Mouse (Mus musculus): ENCODE results near the gene Csn2. TPM values are rescaled to one million over a fixed set of nuclear protein-coding genes. Genes with fewer than 3 reads are reported as not detected.
A peak's percentile ranks its signal among the peaks of the same experiment; 100 is the strongest.

Csn2 gene
- polyA plus RNA-seq (2014; fragmentation: Nextera tagmentation; extraction: Ambion mirVana): not detected in 2 replicates

DNA sequence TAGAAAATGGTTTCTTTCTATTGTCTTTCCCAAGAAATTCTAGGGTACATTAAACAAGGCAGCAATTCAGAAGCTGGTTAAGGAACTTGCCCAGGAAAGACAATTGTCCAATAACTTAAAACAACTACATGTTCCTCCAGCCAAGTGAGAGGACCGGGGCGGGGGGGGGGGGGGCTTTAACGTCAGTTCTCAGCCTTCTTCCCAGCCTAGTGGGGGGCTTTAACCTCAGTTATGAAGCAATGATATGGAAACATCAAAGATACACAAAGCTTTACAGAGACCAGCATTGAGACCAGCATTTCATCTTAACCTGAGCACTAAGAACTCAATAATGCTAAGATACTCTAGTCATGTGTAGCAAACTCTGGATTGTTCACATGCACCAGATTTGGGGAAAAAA, at the start of gene Csn2:
Gene Csn2 (minus strand): TSS at position 101 of the 400 bp plus-strand sequence.
- no peak for ATAC-seq

DNA sequence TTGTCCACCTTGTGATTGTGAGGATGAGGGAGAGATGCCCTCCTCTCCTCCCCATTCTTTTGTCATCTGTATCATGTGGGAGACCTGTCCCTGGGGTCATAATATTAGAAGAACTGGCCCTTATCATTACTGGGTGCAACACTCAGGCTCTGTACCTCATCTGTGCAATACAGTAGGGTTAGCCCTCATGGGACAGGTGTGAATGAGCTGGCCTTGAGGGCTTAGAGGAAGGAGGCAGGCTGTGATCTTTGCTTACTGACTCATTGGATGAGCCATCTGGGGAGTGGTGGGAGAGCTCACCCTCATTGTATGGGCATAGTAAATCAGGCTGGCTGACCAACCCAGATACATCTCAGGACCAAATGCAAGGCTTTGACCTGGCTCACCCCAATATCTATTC, 35.4 kb upstream of the Csn2 start:
- ATAC-seq: no peak
- Histone ChIP-seq H3K4me3 (ENCODE audit: low read depth, low read length) (no peak overlapping the region), H3K4me1 (ENCODE audit: control insufficient read depth, insufficient read depth, low read length) (no peaks in the 10 kb centered on the region), H3K9ac (ENCODE audit: low read length) (no peak overlapping the region), H3K4me2 (ENCODE audit: low read length) (no peak overlapping the region), H3K36me3 (ENCODE audit: control insufficient read depth, insufficient read depth, low read length) (no peaks in the 10 kb centered on the region), H3K27me3 (replicated peaks; ENCODE audit: control insufficient read depth, insufficient read depth, low read length) (no peaks in the 10 kb centered on the region), H3K27ac (ENCODE audit: low read depth, low read length) (no peak overlapping the region), H3K9me3 (replicated peaks; ENCODE audit: control insufficient read depth, low read length) (no peaks in the 10 kb centered on the region)
- no peak for DNase-seq (ENCODE audit: low spot score)

More for the DNA sequence above, at the start of gene Csn2:
- Histone ChIP-seq H3K9me3 (replicated peaks; ENCODE audit: control insufficient read depth, low read length) (no peaks in the 10 kb centered on the region), H3K27ac (ENCODE audit: low read depth, low read length) (no peak within 1 kb of the TSS), H3K4me3 (ENCODE audit: low read depth, low read length) (no peak within 1 kb of the TSS), H3K9ac (ENCODE audit: low read length) (no peak within 1 kb of the TSS), H3K36me3 (ENCODE audit: control insufficient read depth, insufficient read depth, low read length) (no peaks in the 10 kb centered on the region), H3K4me2 (ENCODE audit: low read length) (no peak within 1 kb of the TSS), H3K27me3 (replicated peaks; ENCODE audit: control insufficient read depth, insufficient read depth, low read length) (no peaks in the 10 kb centered on the region), H3K4me1 (ENCODE audit: control insufficient read depth, insufficient read depth, low read length) (no peaks in the 10 kb centered on the region)
- DNase-seq (ENCODE audit: low spot score): no peak
- 73% methylated on average over 3 of the region's 3 CpGs for WGBS

- Histone ChIP-seq H3K9me3 (replicated peaks; ENCODE audit: control insufficient read depth, low read length) (no peaks in the 10 kb centered on the region), H3K9ac (ENCODE audit: low read length) (no peak overlapping the region), H3K4me2 (ENCODE audit: low read length) (no peak overlapping the region), H3K4me1 (ENCODE audit: control insufficient read depth, insufficient read depth, low read length) (no peaks in the 10 kb centered on the region), H3K27ac (ENCODE audit: low read depth, low read length) (no peak overlapping the region), H3K27me3 (replicated peaks; ENCODE audit: control insufficient read depth, insufficient read depth, low read length) (no peaks in the 10 kb centered on the region), H3K36me3 (ENCODE audit: control insufficient read depth, insufficient read depth, low read length) (no peaks in the 10 kb centered on the region), H3K4me3 (ENCODE audit: low read depth, low read length) (no peak overlapping the region)
- DNase-seq (ENCODE audit: low spot score) (no peak), ATAC-seq (no peak)
- 83% methylated on average over 1 of the region's 1 CpGs for WGBS
Observed at GRCm38 (mm10) chr5:87705891-87706290, 6.5 kb upstream of the Csn2 start.

GRCm38 (mm10) chr5:87665908-87666307, 33.5 kb downstream of the Csn2 start, which contains the start of gene Csn1s1:
Gene Csn1s1 (plus strand): TSS chr5:87666208.
- no peaks in the 10 kb centered on the region for H3K27me3 ChIP-seq (replicated peaks; ENCODE audit: control insufficient read depth, insufficient read depth, low read length)
- H3K4me2 ChIP-seq (ENCODE audit: low read length): no peak within 1 kb of the TSS
- H3K9me3 ChIP-seq (replicated peaks; ENCODE audit: control insufficient read depth, low read length): no peaks in the 10 kb centered on the region
- H3K36me3 ChIP-seq (ENCODE audit: control insufficient read depth, insufficient read depth, low read length): no peaks in the 10 kb centered on the region
- ATAC-seq (no peak), DNase-seq (ENCODE audit: low spot score) (no peak)
- H3K27ac ChIP-seq (ENCODE audit: low read depth, low read length): no peak within 1 kb of the TSS
- H3K4me3 ChIP-seq (ENCODE audit: low read depth, low read length): no peak within 1 kb of the TSS
- no peak within 1 kb of the TSS for H3K9ac ChIP-seq (ENCODE audit: low read length)
- no peaks in the 10 kb centered on the region for H3K4me1 ChIP-seq (ENCODE audit: control insufficient read depth, insufficient read depth, low read length)

DNA sequence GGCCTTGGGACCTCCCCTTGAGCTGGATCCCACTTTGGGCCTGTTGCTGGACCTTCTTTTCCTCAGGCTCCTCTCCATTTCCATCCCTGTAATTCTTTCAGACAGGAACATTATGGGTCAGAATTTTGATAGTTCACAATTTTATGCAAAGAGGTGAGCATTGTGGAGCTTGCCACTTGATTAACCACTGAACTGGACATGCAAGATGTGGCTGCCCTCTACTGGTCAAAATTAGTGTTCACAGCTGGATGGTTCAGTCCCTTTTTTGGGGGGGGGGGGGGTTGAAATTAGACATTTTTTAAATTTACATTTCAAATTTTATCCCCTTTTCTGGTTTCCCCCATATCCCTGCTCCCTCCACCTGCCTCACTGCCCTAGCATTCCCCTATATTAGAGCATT, 56.6 kb downstream of the Csn2 start:
- no peak overlapping the region for H3K27ac ChIP-seq (ENCODE audit: low read depth, low read length)

More for the DNA sequence above, 56.6 kb downstream of the Csn2 start:
- H3K9ac ChIP-seq (ENCODE audit: low read length): no peak overlapping the region
- no peaks in the 10 kb centered on the region for H3K9me3 ChIP-seq (replicated peaks; ENCODE audit: control insufficient read depth, low read length)
- no peaks in the 10 kb centered on the region for H3K36me3 ChIP-seq (ENCODE audit: control insufficient read depth, insufficient read depth, low read length)
- no peak overlapping the region for H3K4me2 ChIP-seq (ENCODE audit: low read length)
- H3K4me3 ChIP-seq (ENCODE audit: low read depth, low read length): no peak overlapping the region
- no peak for ATAC-seq
- no peaks in the 10 kb centered on the region for H3K27me3 ChIP-seq (replicated peaks; ENCODE audit: control insufficient read depth, insufficient read depth, low read length)
- no peaks in the 10 kb centered on the region for H3K4me1 ChIP-seq (ENCODE audit: control insufficient read depth, insufficient read depth, low read length)
- peak; percentile 3 for DNase-seq (ENCODE audit: low spot score)

Other genes starting within 250 kb of the Csn2 start
- not detected in 2 replicates for gene Ugt2a2, start 217.4 kb downstream of the Csn2 start, polyA plus RNA-seq (2014; fragmentation: Nextera tagmentation; extraction: Ambion mirVana)
- gene Gm43638, start 212.8 kb downstream of the Csn2 start, polyA plus RNA-seq (2014; fragmentation: Nextera tagmentation; extraction: Ambion mirVana): not detected in 2 replicates
- gene Ugt2a1, start 208.8 kb downstream of the Csn2 start, polyA plus RNA-seq (2014; fragmentation: Nextera tagmentation; extraction: Ambion mirVana): not detected in 2 replicates
- not detected in 2 replicates for gene Sult1b1, start 161.4 kb downstream of the Csn2 start, polyA plus RNA-seq (2014; fragmentation: Nextera tagmentation; extraction: Ambion mirVana)
- not detected in 2 replicates for gene Sult1d1, start 130.6 kb downstream of the Csn2 start, polyA plus RNA-seq (2014; fragmentation: Nextera tagmentation; extraction: Ambion mirVana)
- not detected in 2 replicates for gene Sult1e1, start 108.0 kb downstream of the Csn2 start, polyA plus RNA-seq (2014; fragmentation: Nextera tagmentation; extraction: Ambion mirVana)
- gene Csn1s1, start 33.4 kb downstream of the Csn2 start, polyA plus RNA-seq (2014; fragmentation: Nextera tagmentation; extraction: Ambion mirVana): not detected in 2 replicates
- not detected in 2 replicates for gene Csn1s2a, start 74.9 kb upstream of the Csn2 start, polyA plus RNA-seq (2014; fragmentation: Nextera tagmentation; extraction: Ambion mirVana)
- not detected in 2 replicates for gene Csn1s2b, start 108.5 kb upstream of the Csn2 start, polyA plus RNA-seq (2014; fragmentation: Nextera tagmentation; extraction: Ambion mirVana)
- not detected in 2 replicates for gene Prr27, start 126.1 kb upstream of the Csn2 start, polyA plus RNA-seq (2014; fragmentation: Nextera tagmentation; extraction: Ambion mirVana)
- not detected in 2 replicates for gene Odam, start 185.4 kb upstream of the Csn2 start, polyA plus RNA-seq (2014; fragmentation: Nextera tagmentation; extraction: Ambion mirVana)
- gene Csn3, start 225.9 kb upstream of the Csn2 start, polyA plus RNA-seq (2014; fragmentation: Nextera tagmentation; extraction: Ambion mirVana): not detected in 2 replicates

All from forebrain, embryonic 14.5 days (tissue).